Mouse (Mus musculus) gastrocnemius, adult 18-20 months (tissue): Measurements from ENCODE around the gene Tex35. TPM values are rescaled to one million over a fixed set of nuclear protein-coding genes. Genes with fewer than 3 reads are reported as not detected.

ENCODE experiments used
- DNase-seq: peaks from one replicate; pipeline ENCODE4 v3.0.0; 2021; ENCODE audit warnings: low spot score
- total RNA-seq, 2 experiments: library from RNA; stranded (reverse); gene quantifications; 2 replicates each; pipeline ENCODE4 v1.2.3; 2021

Gene Tex35
- total RNA-seq, 2 experiments from 2014 or later, result not detected

- DNase-seq, result no peak
Observed at GRCm38 (mm10) chr1:157054659-157055058, 53.8 kb downstream of the Tex35 start.

GRCm38 (mm10) chr1:157049886-157050285, 58.6 kb downstream of the Tex35 start:
- DNase-seq, result no peak

Other genes starting within 250 kb of the Tex35 start
- 1 to 10 TPM in 1 of 2 experiments, under 1 TPM in 1; 0.57 to 2.0 TPM for gene Ralgps2, start 169.1 kb downstream of the Tex35 start, total RNA-seq